Mouse (Mus musculus) kidney, postnatal 0 days (tissue): ENCODE data around the gene Eepd1. TPM values are rescaled to one million over a fixed set of nuclear protein-coding genes. Genes with fewer than 3 reads are reported as not detected.

ENCODE experiments used
- ATAC-seq: fragments of 200-750 bp; cut with Nextera tagmentation; replicated peaks from 2 replicates; pipeline ENCODE4 v1.8.0; 2017; ENCODE audit warnings: low read depth, moderate number of reproducible peaks, moderate TSS enrichment, moderate library complexity; ENCODE audit not compliant: low FRiP score
- DNase-seq: peaks from one replicate; pipeline ENCODE4 v3.0.0-alpha.2; 2016; ENCODE audit warnings: low spot score
- H3K27ac ChIP-seq: fragments of 300-500 bp; sonication (generic); 2 replicates; pipeline ENCODE4 v1.5.1; 2014; ENCODE audit warnings: mild to moderate bottlenecking
- H3K27me3 ChIP-seq: fragments of 300-500 bp; sonication (generic); 2 replicates; pipeline ENCODE4 v1.6.1; 2014; ENCODE audit warnings: low read length, mixed read lengths; ENCODE audit not compliant: insufficient read depth
- H3K36me3 ChIP-seq: fragments of 300-500 bp; sonication (generic); 2 replicates; pipeline ENCODE4 v1.6.1; 2014; ENCODE audit warnings: low read length, mixed read lengths; ENCODE audit not compliant: insufficient read depth
- H3K4me1 ChIP-seq: fragments of 300-500 bp; sonication (generic); replicated peaks from 2 replicates; pipeline ENCODE4 v1.6.1; 2014; ENCODE audit warnings: antibody characterized with exemption, low read length, mixed read lengths; ENCODE audit not compliant: insufficient read depth
- H3K4me2 ChIP-seq: fragments of 300-500 bp; sonication (generic); 2 replicates; pipeline ENCODE4 v1.6.1; 2014; ENCODE audit warnings: mild to moderate bottlenecking, low read length, moderate library complexity, mixed read lengths
- H3K4me3 ChIP-seq: fragments of 300-500 bp; sonication (generic); replicated peaks from 2 replicates; pipeline ENCODE4 v1.5.1; 2014; ENCODE audit warnings: low read depth, low read length
- H3K9ac ChIP-seq: fragments of 300-500 bp; sonication (generic); 2 replicates; pipeline ENCODE4 v1.6.1; 2014; ENCODE audit warnings: low read depth, low read length
- H3K9me3 ChIP-seq: fragments of 300-500 bp; sonication (generic); replicated peaks from 2 replicates; pipeline ENCODE4 v1.6.1; 2016; ENCODE audit warnings: low read length, inconsistent platforms, mixed read lengths
- CTCF ChIP-seq: IDR thresholded peaks from 2 replicates; pipeline ENCODE4 v1.5.1; 2016; ENCODE audit warnings: antibody characterized with exemption, low read depth, mild to moderate bottlenecking, moderate library complexity
- WGBS: fragments of 180-500 bp; shearing (Covaris S2); extraction: QIAGEN DNeasy Blood & Tissue Kit; methylation state at CpG from one replicate; pipeline ENCODE4 v1.1.7; 2014; 5-methylcytosine and 5-hydroxymethylcytosine counted together
- polyA plus RNA-seq: library from polyadenylated mRNA; unstranded; fragments of >200 nt; fragmentation: Nextera tagmentation; extraction: Ambion mirVana; gene quantifications from 2 replicates; pipeline ENCODE4 v1.2.1, GENCODE M21; 2015

Gene Eepd1
- polyA plus RNA-seq, 1 experiment from 2014 or later = 5.4 TPM

- no peak overlapping the region for H3K27ac ChIP-seq
- DNase-seq = peak; percentile 92
- no peaks in the 10 kb centered on the region for H3K27me3 ChIP-seq
- WGBS = 30% methylated on average over 15 of the region's 15 CpGs
- H3K4me2 ChIP-seq = peak overlapping the region; percentile 35
- ATAC-seq = peak; percentile 60
- H3K9ac ChIP-seq = no peak overlapping the region
- no peaks in the 10 kb centered on the region for H3K4me1 ChIP-seq
- no peaks in the 10 kb centered on the region for H3K36me3 ChIP-seq
- no peak overlapping the region for H3K4me3 ChIP-seq
- peak; percentile 89 for TF ChIP-seq CTCF
- no peaks in the 10 kb centered on the region for H3K9me3 ChIP-seq
Measured at GRCm38 (mm10) chr9:25591390-25592354, 110.3 kb downstream of the Eepd1 start.

- no peak overlapping the region for H3K27ac ChIP-seq
- H3K4me3 ChIP-seq = no peak overlapping the region
- H3K4me1 ChIP-seq = no peaks in the 10 kb centered on the region
- 62% methylated on average over 4 of the region's 4 CpGs for WGBS
- H3K9me3 ChIP-seq = no peaks in the 10 kb centered on the region
- no peak for TF ChIP-seq CTCF
- H3K36me3 ChIP-seq = no peaks in the 10 kb centered on the region
- no peaks in the 10 kb centered on the region for H3K27me3 ChIP-seq
- ATAC-seq (peak; percentile 16; the same call in 1 of the 2 replicates), DNase-seq (no peak)
- H3K4me2 ChIP-seq = no peak overlapping the region
- no peak overlapping the region for H3K9ac ChIP-seq
Measured at GRCm38 (mm10) chr9:25592355-25592955, 111.1 kb downstream of the Eepd1 start.

DNA sequence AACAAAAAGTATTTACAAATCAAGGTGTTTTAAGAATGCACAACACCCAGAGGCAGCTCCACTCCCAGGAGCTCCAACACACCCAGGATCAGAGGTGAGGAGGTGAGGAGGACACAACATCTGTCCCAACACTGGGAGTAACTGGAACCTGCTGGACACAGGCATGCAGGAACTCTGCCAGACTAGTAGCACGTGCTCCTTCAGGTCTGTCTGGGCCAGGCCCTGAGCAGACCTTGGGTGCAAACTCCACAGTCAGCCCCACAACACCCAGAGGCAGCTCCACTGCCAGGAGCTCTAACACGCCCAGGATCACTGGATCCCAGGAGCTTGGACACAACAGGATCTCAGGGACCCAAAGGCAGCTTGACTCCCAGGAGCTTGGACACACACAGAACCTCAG lies 143.4 kb downstream of the Eepd1 start:
- Histone ChIP-seq H3K9me3 (no peaks in the 10 kb centered on the region), H3K9ac (no peak overlapping the region), H3K27ac (no peak overlapping the region), H3K4me2 (no peak overlapping the region), H3K27me3 (no peaks in the 10 kb centered on the region), H3K36me3 (no peaks in the 10 kb centered on the region), H3K4me1 (no peaks in the 10 kb centered on the region), H3K4me3 (no peak overlapping the region)
- ATAC-seq (no peak), DNase-seq (no peak)
- TF ChIP-seq CTCF = no peak
- WGBS = 60% methylated on average over 2 of the region's 2 CpGs

DNA sequence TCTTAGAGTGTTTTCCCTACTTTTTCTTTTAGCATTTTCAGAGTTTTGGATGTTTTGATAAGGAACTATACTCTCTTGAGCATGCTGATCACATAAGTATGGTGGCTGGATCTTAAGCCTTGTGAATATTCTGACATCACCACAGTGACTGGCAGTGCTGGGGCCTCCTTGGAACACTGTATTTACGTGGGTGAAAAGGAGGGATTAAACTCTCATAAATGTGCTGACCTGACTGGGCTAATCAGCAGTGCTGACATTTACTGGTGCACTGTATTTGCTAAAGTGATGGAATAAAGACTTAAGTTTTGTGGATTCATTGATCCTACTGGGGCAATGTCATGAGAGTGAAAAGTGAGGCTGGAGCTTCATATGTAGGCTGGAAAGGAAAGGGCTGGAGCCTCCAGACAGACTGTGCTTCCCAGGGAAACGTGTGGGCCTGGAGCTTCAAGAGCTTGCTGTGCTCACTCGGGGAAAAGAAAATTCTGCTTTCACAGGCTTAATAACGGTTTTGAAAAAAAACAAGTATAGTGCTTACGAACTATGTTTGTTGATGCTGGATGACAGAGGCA lies 148.3 kb downstream of the Eepd1 start:
- TF ChIP-seq CTCF = no peak
- Histone ChIP-seq H3K9me3 (no peaks in the 10 kb centered on the region), H3K4me3 (no peak overlapping the region), H3K27ac (no peak overlapping the region), H3K4me1 (no peaks in the 10 kb centered on the region), H3K27me3 (no peaks in the 10 kb centered on the region), H3K4me2 (no peak overlapping the region), H3K9ac (no peak overlapping the region), H3K36me3 (no peaks in the 10 kb centered on the region)
- WGBS = 71% methylated on average over 5 of the region's 5 CpGs
- DNase-seq (no peak), ATAC-seq (no peak)

Other genes with a start within 250 kb of the Eepd1 start
- gene Sept7, start 229.1 kb upstream of the Eepd1 start, polyA plus RNA-seq = 262 and 278 TPM in 2 replicates